Mouse (Mus musculus) thymus, adult 2 months (tissue): ENCODE data around the gene Flna. TPM values are rescaled to one million over a fixed set of nuclear protein-coding genes. Genes with fewer than 3 reads are reported as not detected.

Source experiments
- DNase-seq: peaks from one replicate; pipeline ENCODE4 v3.0.0; 2021
- H3K27ac ChIP-seq: fragments of 200-500 bp; 2 replicates; pipeline ENCODE4 v1.5.1; 2012; ENCODE audit warnings: low read length, control low read depth; ENCODE audit not compliant: control insufficient read depth, insufficient read depth
- H3K27me3 ChIP-seq: fragments of 200-500 bp; 2 replicates; pipeline ENCODE4 v1.6.1; 2012; ENCODE audit warnings: mild to moderate bottlenecking, low read length, moderate library complexity, mixed read lengths; ENCODE audit not compliant: control insufficient read depth, insufficient read depth
- H3K36me3 ChIP-seq: fragments of 200-500 bp; 2 replicates; pipeline ENCODE4 v1.6.1; 2012; ENCODE audit warnings: mild to moderate bottlenecking, low read length, moderate library complexity; ENCODE audit not compliant: control insufficient read depth, insufficient read depth
- H3K4me1 ChIP-seq: fragments of 200-500 bp; replicated peaks from 2 replicates; pipeline ENCODE4 v1.6.1; 2012; ENCODE audit warnings: low read length; ENCODE audit not compliant: control insufficient read depth, insufficient read depth
- H3K4me3 ChIP-seq: fragments of 200-500 bp; 2 replicates; pipeline ENCODE4 v1.5.1; 2012; ENCODE audit warnings: mild to moderate bottlenecking, low read length, control low read depth, moderate library complexity; ENCODE audit not compliant: control insufficient read depth, insufficient read depth
- CTCF ChIP-seq: fragments of 200-500 bp; IDR thresholded peaks from 2 replicates; pipeline ENCODE4 v1.5.1; 2012; ENCODE audit warnings: mild to moderate bottlenecking, control low read depth, low read length, moderate library complexity, borderline replicate concordance; ENCODE audit not compliant: control insufficient read depth, poor library complexity, insufficient read depth; ENCODE audit errors: extremely low read depth
- POLR2A ChIP-seq: fragments of 200-500 bp; IDR thresholded peaks from 2 replicates; pipeline ENCODE4 v1.6.1; 2012; ENCODE audit warnings: mild to moderate bottlenecking, low read length, control low read depth, moderate library complexity; ENCODE audit not compliant: control insufficient read depth, poor library complexity, insufficient read depth; ENCODE audit errors: extremely low read depth
- WGBS: fragments of 180-500 bp; shearing (Covaris S2); methylation state at CpG from one replicate; pipeline ENCODE4 v1.1.7; 2018; 5-methylcytosine and 5-hydroxymethylcytosine counted together
- polyA plus RNA-seq: library from polyadenylated mRNA; depleted of rRNA; stranded (reverse); fragments of >200 nt; gene quantifications from 2 replicates; pipeline ENCODE4 v1.2.3, GENCODE M21; 2012

Flna gene
- polyA plus RNA-seq, 1 experiment = 498 TPM

DNA sequence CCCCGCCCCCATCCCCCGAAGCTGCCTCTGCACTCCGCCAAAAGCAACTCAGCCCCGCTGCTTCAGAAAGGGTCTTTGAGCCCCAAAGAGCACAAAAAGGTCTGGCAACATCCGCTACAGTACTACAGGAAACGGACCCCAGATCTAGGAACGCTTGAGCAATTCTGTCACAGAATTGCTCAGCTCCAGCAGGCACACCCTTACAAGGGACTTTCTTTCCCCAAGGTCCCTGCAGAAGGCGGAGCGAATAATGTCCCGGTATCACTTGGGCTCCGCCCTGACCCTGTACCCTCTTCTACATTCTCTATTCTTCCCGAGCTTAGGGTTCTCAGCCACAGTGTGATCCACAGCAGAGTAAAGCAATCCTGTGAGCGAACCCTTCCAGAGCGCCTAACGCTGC is 2.9 kb downstream of the Flna start:
- TF ChIP-seq POLR2A (no peak), CTCF (no peak)
- Histone ChIP-seq H3K4me3 (peak overlapping the region; percentile 54), H3K27ac (peak overlapping the region; percentile 82), H3K36me3 (peaks cover 13% of the 10 kb centered on the region), H3K27me3 (no peaks in the 10 kb centered on the region), H3K4me1 (peaks cover 28% of the 10 kb centered on the region)
- no peak for DNase-seq
- 0% methylated on average over 14 of the region's 15 CpGs for WGBS

DNA sequence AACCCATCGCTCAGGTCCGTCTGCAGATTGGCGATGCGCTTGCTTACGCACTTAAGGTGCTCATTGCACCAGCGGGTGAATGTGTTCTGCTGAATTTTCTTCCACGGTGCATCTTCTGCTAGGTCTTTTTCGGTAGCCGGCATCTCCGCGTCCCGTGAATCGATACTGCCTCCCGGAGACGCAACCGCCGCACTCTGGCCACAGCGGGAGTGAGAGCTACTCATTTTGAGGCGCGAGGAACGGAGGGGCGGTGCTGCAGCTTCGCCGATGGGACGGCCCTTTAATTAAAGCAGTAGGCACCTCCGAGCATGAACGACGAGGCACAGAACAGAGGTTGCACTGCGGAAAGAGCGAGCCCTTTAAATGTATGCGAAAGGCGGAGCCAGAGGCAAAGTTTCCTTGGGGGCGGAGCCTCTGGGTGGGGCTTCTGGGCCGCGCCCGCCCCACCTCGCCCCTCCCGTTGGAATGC is 3.4 kb downstream of the Flna start:
- 3% methylated on average over 37 of the region's 38 CpGs for WGBS
- H3K4me3 ChIP-seq = peak overlapping the region; percentile 78
- H3K36me3 ChIP-seq = peaks cover 17% of the 10 kb centered on the region
- DNase-seq = peak; percentile 80
- peaks cover 28% of the 10 kb centered on the region for H3K4me1 ChIP-seq
- H3K27me3 ChIP-seq = no peaks in the 10 kb centered on the region
- H3K27ac ChIP-seq = peak overlapping the region; percentile 82
- TF ChIP-seq CTCF = no peak
- peak; percentile 93 for TF ChIP-seq POLR2A

DNA sequence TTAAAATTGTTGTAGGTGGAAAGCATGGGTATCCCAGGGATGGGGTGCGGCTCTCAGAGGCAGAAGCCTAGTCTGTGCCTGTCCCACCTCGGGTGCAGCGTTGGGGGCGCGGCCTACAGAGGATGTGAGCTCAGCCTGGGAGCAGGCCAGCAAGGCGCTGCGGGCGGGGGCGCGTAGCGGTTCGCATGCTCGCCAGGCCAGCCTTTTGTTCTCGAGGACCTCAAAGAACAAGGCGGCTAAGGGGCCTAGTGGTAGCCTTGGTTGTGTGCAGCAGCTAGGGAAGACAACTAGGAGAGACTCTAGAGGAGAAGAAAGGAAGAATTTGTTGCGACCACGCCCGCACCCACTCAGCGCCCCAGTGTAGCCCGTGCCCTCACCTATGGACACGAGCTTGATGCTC is 3.9 kb downstream of the Flna start:
- WGBS = under 1% methylated on average over 21 of the region's 21 CpGs
- H3K4me3 ChIP-seq = peak overlapping the region; percentile 78
- H3K27ac ChIP-seq = peak overlapping the region; percentile 75
- peaks cover 28% of the 10 kb centered on the region for H3K4me1 ChIP-seq
- H3K27me3 ChIP-seq = no peaks in the 10 kb centered on the region
- peaks cover 23% of the 10 kb centered on the region for H3K36me3 ChIP-seq
- no peak for TF ChIP-seq CTCF
- 0 out of 2 replicates have a peak, but pooled peaks have one; percentile 32 for TF ChIP-seq POLR2A
- DNase-seq = peak; percentile 69

DNA sequence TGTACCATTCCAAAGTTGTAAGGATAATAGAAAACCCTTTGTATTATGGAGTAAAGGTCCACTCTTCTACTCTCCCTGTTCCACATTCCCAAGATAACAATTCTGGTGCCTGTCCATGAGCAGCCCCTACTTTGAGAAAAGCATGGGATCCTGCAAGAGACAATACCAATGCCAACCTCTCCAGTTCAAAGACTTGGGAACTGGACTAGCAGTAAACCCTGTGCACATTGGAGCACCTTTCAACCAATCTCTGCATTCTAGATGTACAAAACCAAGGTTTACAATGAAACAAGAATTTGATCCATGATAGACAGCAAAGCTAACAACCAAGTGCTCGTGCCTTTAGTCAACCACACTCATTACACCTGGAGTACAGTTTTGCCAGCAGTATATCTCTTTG is 4.5 kb downstream of the Flna start:
- Histone ChIP-seq H3K4me3 (no peak overlapping the region), H3K4me1 (peaks cover 27% of the 10 kb centered on the region), H3K27me3 (no peaks in the 10 kb centered on the region), H3K36me3 (peaks cover 29% of the 10 kb centered on the region), H3K27ac (peak overlapping the region; percentile 55; the same call in 1 of the 2 replicates)
- 14% methylated on average over 1 of the region's 1 CpGs for WGBS
- DNase-seq = no peak
- no peak for TF ChIP-seq POLR2A
- no peak for TF ChIP-seq CTCF

DNA sequence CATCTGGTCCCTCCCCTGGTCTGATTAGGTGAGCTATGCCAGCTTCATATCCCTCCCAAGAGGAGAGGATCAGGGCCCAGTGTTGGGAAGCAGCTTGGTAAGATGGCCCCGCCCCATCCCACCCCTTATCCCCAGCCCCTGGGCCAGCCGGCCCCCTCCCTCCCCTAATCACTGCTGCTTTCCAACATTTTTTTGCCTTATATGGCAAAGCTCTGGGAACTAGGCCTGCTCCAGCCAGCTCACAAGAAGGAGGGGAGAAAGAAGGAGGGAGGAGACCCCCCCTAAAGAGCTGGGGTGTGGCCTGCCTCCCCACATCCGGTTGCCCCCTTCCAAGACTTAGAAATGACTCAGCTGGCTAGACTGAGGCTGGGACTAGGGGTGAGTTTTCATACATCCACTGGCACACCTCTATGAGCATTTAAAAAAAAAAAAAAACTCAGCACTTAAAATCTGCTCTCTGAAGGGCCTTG is 5.0 kb downstream of the Flna start:
- DNase-seq = peak; percentile 71
- Histone ChIP-seq H3K27ac (peak overlapping the region; percentile 88), H3K36me3 (peaks cover 33% of the 10 kb centered on the region), H3K27me3 (no peaks in the 10 kb centered on the region), H3K4me1 (peaks cover 24% of the 10 kb centered on the region), H3K4me3 (peak overlapping the region; percentile 24)
- TF ChIP-seq CTCF = no peak
- no peak for TF ChIP-seq POLR2A
- WGBS = 3% methylated on average over 3 of the region's 3 CpGs

DNA sequence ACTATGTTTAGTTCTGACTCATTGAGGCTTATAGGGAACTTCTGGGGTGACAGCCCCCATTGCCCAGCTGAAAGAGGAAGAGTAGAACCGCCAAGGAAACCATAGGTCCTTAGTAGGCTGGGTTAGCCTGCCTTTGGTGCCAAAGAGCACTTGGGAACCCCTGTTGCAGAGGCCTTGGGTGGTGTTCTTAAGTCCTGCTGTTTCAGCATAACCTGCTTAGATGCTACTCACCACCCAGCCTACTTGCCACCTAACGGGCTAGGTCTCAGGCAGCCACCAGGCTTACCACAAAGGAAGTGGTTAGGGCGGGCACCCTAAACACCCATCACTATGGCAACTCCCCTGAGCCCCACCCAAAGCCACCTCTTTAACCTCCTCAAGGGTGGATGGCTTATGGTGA is 5.8 kb downstream of the Flna start:
- H3K27me3 ChIP-seq = no peaks in the 10 kb centered on the region
- peak overlapping the region; percentile 31 for H3K4me3 ChIP-seq
- WGBS = 6% methylated on average over 3 of the region's 3 CpGs
- H3K36me3 ChIP-seq = peaks cover 42% of the 10 kb centered on the region
- TF ChIP-seq CTCF (no peak), POLR2A (no peak)
- peak overlapping the region; percentile 95 for H3K27ac ChIP-seq
- DNase-seq = peak; percentile 78
- peaks cover 18% of the 10 kb centered on the region for H3K4me1 ChIP-seq
